Mouse (Mus musculus) liver, embryonic 16.5 days (tissue): ENCODE data around the gene Ctsf. TPM values are rescaled to one million over a fixed set of nuclear protein-coding genes. Genes with fewer than 3 reads are reported as not detected.
A peak's percentile ranks its signal among the peaks of the same experiment; 100 is the strongest.

Source experiments
- ATAC-seq: fragments of 200-750 bp; cut with Nextera tagmentation; 2 replicates; pipeline ENCODE4 v1.8.0; 2017; ENCODE audit warnings: low read depth, mild to moderate bottlenecking, moderate number of reproducible peaks, moderate library complexity
- H3K27ac ChIP-seq: fragments of 300-500 bp; sonication (generic); 2 replicates; pipeline ENCODE4 v1.5.1; 2014; ENCODE audit warnings: mild to moderate bottlenecking, low read length
- H3K27me3 ChIP-seq: fragments of 300-500 bp; sonication (generic); 2 replicates; pipeline ENCODE4 v1.6.1; 2014; ENCODE audit warnings: low read depth, low read length, mixed read lengths; ENCODE audit not compliant: control insufficient read depth, insufficient read depth
- H3K36me3 ChIP-seq: fragments of 300-500 bp; sonication (generic); 2 replicates; pipeline ENCODE4 v1.6.1; 2014; ENCODE audit warnings: mild to moderate bottlenecking; ENCODE audit not compliant: control insufficient read depth, insufficient read depth
- H3K4me1 ChIP-seq: fragments of 300-500 bp; sonication (generic); 2 replicates; pipeline ENCODE4 v1.6.1; 2014; ENCODE audit warnings: low read depth, low read length, mixed read lengths; ENCODE audit not compliant: control insufficient read depth
- H3K4me2 ChIP-seq: fragments of 300-500 bp; sonication (generic); 2 replicates; pipeline ENCODE4 v1.6.1; 2014; ENCODE audit warnings: low read depth, low read length, mixed read lengths
- H3K4me3 ChIP-seq: fragments of 300-500 bp; sonication (generic); 2 replicates; pipeline ENCODE4 v1.5.1; 2014; ENCODE audit warnings: low read depth, mild to moderate bottlenecking, low read length
- H3K9ac ChIP-seq: fragments of 300-500 bp; sonication (generic); 2 replicates; pipeline ENCODE4 v1.6.1; 2014; ENCODE audit warnings: low read depth, low read length
- H3K9me3 ChIP-seq: fragments of 300-500 bp; sonication (generic); replicated peaks from 2 replicates; pipeline ENCODE4 v1.6.1; 2016; ENCODE audit warnings: low read length; ENCODE audit not compliant: control insufficient read depth
- WGBS: fragments of 180-500 bp; shearing (Covaris S2); extraction: QIAGEN DNeasy Blood & Tissue Kit; methylation state at CpG from one replicate; pipeline ENCODE4 v1.1.7; 2014; ENCODE audit not compliant: insufficient replicate concordance; 5-methylcytosine and 5-hydroxymethylcytosine counted together
- polyA plus RNA-seq: library from polyadenylated mRNA; unstranded; fragments of >200 nt; fragmentation: Nextera tagmentation; extraction: Ambion mirVana; gene quantifications from 2 replicates; pipeline ENCODE4 v1.2.1, GENCODE M21; 2015

Ctsf gene
- polyA plus RNA-seq, 1 experiment from 2014 or later = 30.5 TPM

DNA sequence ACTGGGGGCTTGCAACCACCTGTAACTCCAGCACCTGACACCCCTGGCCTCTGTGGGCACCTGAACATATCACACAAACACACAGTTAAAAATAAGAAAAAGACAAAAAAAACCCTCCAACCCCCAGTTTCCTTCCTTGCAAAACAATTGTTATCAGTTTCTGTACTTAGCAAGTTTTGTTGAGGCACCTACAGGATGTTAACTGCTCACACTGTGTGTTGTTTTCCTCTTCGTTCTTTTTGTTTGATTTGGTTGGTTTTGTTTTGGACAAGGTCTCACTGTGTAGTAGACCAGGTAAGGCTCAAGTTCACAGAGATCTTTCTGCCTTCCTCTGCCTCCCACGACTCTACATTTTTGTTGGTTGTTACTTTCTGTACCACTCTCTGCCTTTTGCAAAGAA is 12.3 kb upstream of the Ctsf start:
- Histone ChIP-seq H3K9me3 (no peaks in the 10 kb centered on the region), H3K9ac (no peak overlapping the region), H3K4me1 (peaks cover 20% of the 10 kb centered on the region), H3K4me3 (no peak overlapping the region), H3K27me3 (peaks cover 25% of the 10 kb centered on the region), H3K4me2 (no peak overlapping the region), H3K36me3 (no peaks in the 10 kb centered on the region), H3K27ac (no peak overlapping the region)
- 49% methylated on average over 2 of the region's 2 CpGs for WGBS
- no peak for ATAC-seq

DNA sequence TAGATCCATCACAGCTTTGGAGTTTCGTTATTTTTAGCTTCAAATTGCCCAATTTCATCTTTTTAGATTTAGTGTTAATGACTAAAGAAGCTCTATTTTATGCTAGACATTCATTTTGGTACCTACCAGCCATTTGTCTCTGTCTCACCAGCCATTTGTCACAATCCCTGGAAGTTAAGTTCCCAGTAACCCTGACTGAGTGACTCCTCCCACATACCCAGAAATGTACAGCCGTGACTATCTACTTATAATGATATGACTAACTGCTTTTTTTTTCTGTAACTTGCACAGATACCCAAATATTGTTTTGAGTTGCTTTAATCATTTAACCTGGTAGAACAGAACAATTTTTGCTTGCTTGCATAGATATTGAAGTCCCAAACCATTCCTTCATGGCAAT is 9.1 kb upstream of the Ctsf start:
- peaks cover 23% of the 10 kb centered on the region for H3K27me3 ChIP-seq
- no peak for ATAC-seq

DNA sequence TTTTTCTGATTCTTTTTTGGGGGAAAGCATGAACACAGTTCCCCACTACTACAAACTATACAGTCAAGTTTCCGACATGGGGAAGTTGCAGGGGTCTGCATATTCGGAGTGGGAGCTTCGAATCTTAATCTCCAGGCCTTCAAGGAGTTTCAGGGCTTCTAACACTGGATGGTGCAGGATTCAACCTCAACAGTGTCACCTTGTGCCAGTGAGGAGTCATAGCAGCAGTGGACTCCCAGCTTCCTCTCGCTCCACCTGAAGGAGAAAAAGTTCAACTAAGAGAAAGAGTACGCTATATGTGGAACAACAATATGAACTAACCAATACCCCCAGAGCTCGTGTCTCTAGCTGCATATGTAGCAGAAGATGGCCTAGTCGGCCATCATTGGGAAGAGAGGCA is 7.4 kb upstream of the Ctsf start:
- Histone ChIP-seq H3K9me3 (no peaks in the 10 kb centered on the region), H3K4me1 (no peaks in the 10 kb centered on the region), H3K27me3 (peaks cover 7% of the 10 kb centered on the region), H3K9ac (no peak overlapping the region), H3K27ac (no peak overlapping the region), H3K36me3 (no peaks in the 10 kb centered on the region), H3K4me2 (no peak overlapping the region), H3K4me3 (no peak overlapping the region)
- no peak; the same call in 1 of the 2 replicates for ATAC-seq
- 19% methylated on average over 7 of the region's 7 CpGs for WGBS

More for the DNA sequence above, 9.1 kb upstream of the Ctsf start:
- 30% methylated on average over 2 of the region's 2 CpGs for WGBS
- Histone ChIP-seq H3K9me3 (no peaks in the 10 kb centered on the region), H3K27ac (no peak overlapping the region), H3K36me3 (no peaks in the 10 kb centered on the region), H3K4me3 (no peak overlapping the region), H3K4me2 (no peak overlapping the region), H3K4me1 (no peaks in the 10 kb centered on the region), H3K9ac (no peak overlapping the region)

DNA sequence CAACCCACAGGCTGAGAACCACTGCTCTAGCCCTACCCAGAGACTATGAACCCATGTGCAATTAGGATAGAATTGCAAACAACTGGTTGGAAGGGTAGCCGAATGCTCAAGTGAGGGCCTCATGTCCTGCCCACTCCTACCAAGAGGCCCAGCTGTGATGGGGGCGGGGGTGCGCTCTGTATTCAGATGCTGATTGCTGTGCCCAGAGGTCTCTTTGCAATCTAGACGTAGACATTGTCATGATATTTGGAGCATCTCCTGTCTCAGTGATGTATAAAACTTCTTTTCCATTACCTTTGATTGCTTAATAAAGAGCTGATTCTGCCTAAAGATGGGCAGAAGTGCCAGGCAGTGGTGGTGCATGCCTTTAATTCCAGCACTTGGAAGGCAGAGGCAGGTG is 5.1 kb upstream of the Ctsf start:
- H3K4me2 ChIP-seq = no peak overlapping the region
- peaks cover 22% of the 10 kb centered on the region for H3K27me3 ChIP-seq
- no peak overlapping the region for H3K27ac ChIP-seq
- no peak for ATAC-seq
- 58% methylated on average over 4 of the region's 4 CpGs for WGBS
- no peak overlapping the region for H3K4me3 ChIP-seq
- no peak overlapping the region for H3K9ac ChIP-seq
- no peaks in the 10 kb centered on the region for H3K36me3 ChIP-seq
- H3K9me3 ChIP-seq = no peaks in the 10 kb centered on the region
- H3K4me1 ChIP-seq = peaks cover 3% of the 10 kb centered on the region; the same call in 1 of the 2 replicates

DNA sequence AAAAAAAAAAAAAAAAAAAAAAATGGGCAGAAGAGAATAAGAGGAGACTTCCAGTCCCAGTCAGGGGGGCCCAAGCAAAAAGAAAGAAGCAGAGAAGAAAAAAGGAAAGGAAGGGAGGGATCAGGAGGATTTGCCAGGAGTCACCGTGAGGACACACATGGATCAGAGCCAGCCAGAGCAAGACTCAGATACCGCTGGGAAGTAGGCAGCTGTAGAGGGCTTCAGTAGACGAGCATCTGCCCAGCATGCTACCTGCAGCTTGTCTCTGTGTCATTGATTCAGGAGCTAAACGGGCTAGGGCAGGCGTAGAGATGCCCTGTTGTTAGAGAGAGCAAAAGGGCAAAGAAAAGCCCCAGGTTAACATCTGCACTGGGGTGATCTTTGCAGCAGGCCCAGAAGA is 4.6 kb upstream of the Ctsf start:
- no peak overlapping the region for H3K9ac ChIP-seq
- H3K4me1 ChIP-seq = peaks cover 7% of the 10 kb centered on the region; the same call in 1 of the 2 replicates
- no peak overlapping the region for H3K4me2 ChIP-seq
- H3K27me3 ChIP-seq = peaks cover 26% of the 10 kb centered on the region
- no peak for ATAC-seq
- H3K4me3 ChIP-seq = no peak overlapping the region
- H3K27ac ChIP-seq = no peak overlapping the region
- H3K9me3 ChIP-seq = no peaks in the 10 kb centered on the region
- no peaks in the 10 kb centered on the region for H3K36me3 ChIP-seq
- 49% methylated on average over 5 of the region's 5 CpGs for WGBS

DNA sequence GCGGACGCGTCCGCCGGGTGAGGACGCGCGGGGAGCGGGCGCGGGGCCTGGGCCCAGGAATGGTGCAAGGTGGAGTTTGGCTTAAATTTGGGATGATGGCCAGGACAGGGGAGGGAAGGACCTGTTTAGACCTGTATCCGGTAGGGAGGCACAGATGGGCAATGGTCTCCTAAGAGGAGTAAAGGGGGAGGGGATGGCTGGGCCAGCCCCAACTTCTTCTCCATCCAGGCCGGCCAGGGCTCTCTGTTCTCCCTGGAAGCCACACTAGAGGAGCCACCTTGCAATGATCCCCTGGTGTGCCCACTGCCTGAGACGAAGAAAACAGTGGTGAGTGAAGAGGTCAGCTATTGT is 515 bp downstream of the Ctsf start:
- 3% methylated on average over 14 of the region's 14 CpGs for WGBS

DNA sequence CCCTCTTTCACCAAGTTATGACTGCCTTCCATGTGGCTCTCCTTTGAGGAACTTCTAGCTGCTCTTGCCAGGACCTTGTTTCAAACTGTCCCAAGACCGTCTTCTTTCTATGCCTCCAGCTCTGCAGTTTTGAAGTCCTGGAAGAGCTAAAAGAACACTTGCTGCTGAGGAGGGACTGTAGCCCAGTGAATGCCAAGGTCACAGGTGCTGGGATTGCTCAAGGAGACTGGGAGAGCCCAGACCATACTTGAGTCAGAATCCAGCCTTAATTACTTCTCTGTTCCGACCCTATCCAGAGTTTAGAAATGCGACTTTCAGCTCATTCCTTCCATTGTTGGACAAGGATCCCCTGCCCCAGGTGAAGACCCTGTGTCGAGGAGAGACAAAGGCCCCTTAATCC is 1.0 kb downstream of the Ctsf start:
- H3K4me3 ChIP-seq = peak overlapping the region; percentile 65
- H3K36me3 ChIP-seq = no peaks in the 10 kb centered on the region
- 62% methylated on average over 4 of the region's 4 CpGs for WGBS
- no peaks in the 10 kb centered on the region for H3K9me3 ChIP-seq
- H3K4me2 ChIP-seq = peak overlapping the region; percentile 85
- H3K27ac ChIP-seq = no peak overlapping the region
- peak overlapping the region; percentile 65; the same call in 1 of the 2 replicates for H3K9ac ChIP-seq
- H3K27me3 ChIP-seq = peaks cover 33% of the 10 kb centered on the region
- ATAC-seq = no peak
- peaks cover 43% of the 10 kb centered on the region for H3K4me1 ChIP-seq

More for the DNA sequence above, 515 bp downstream of the Ctsf start:
- peaks cover 43% of the 10 kb centered on the region for H3K4me1 ChIP-seq
- H3K27ac ChIP-seq = no peak overlapping the region
- H3K9me3 ChIP-seq = no peaks in the 10 kb centered on the region
- H3K36me3 ChIP-seq = no peaks in the 10 kb centered on the region
- peak overlapping the region; percentile 65 for H3K4me3 ChIP-seq
- peak overlapping the region; percentile 65 for H3K9ac ChIP-seq
- peaks cover 33% of the 10 kb centered on the region for H3K27me3 ChIP-seq
- peak overlapping the region; percentile 85 for H3K4me2 ChIP-seq
- ATAC-seq = no peak

DNA sequence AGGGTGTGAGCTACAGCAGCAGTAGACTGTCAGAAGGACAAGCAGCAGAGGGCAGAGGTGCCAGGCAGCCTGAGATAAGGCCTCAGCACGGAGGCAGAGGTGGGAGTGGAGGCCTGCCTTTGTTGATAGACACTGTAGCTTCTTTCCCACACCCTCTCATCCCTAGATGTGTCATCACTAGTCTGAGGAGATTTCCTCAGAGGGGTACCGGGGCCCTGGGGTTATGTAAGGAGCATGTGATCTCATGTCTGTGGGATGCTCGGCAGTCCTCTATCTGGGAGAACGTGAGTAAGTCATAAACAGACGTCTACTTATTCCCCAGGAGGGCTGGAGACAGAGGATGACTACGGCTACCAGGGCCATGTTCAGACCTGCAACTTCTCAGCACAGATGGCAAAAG is 4.2 kb downstream of the Ctsf start:
- Histone ChIP-seq H3K27me3 (peaks cover 32% of the 10 kb centered on the region), H3K4me3 (peak overlapping the region; percentile 24), H3K4me2 (peak overlapping the region; percentile 65), H3K9me3 (no peaks in the 10 kb centered on the region), H3K9ac (peak overlapping the region; percentile 52), H3K4me1 (peaks cover 43% of the 10 kb centered on the region), H3K36me3 (no peaks in the 10 kb centered on the region), H3K27ac (peak overlapping the region; percentile 85)
- 25% methylated on average over 6 of the region's 6 CpGs for WGBS
- ATAC-seq = peak; percentile 99

DNA sequence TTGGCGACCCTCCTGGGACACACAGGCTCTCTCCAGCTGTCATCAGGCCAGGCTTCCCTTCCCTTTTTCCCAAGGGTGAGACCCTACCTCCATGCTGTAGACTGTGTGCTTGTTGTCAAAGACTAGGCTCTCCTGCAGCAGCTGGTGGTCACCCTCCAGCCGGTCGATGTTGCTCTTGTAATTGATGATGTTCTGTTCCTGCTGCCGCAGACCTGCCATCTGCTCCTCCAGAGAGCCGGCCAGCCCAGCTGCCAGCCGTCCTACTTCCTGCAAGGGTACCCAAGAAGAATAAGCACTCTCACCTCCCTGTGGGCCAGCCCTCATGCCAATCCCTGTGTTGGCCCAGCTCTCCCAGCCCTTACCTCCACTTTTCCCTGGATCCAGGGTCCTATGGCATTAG is 8.1 kb downstream of the Ctsf start:
- Histone ChIP-seq H3K4me1 (peaks cover 28% of the 10 kb centered on the region), H3K27ac (no peak overlapping the region), H3K9me3 (no peaks in the 10 kb centered on the region), H3K4me2 (no peak overlapping the region), H3K4me3 (no peak overlapping the region), H3K36me3 (no peaks in the 10 kb centered on the region), H3K27me3 (peaks cover 38% of the 10 kb centered on the region), H3K9ac (no peak overlapping the region)
- WGBS = 71% methylated on average over 6 of the region's 6 CpGs
- no peak for ATAC-seq
